Mouse (Mus musculus) bone marrow, adult 2 months (tissue): ENCODE results near the gene Hhat.

Experiments used
- CTCF ChIP-seq: fragments of 200-500 bp; IDR thresholded peaks from 2 replicates; pipeline ENCODE4 v1.5.1; 2011; ENCODE audit warnings: low read length, control low read depth; ENCODE audit not compliant: control insufficient read depth, insufficient read depth
- POLR2A ChIP-seq: fragments of 200-500 bp; IDR thresholded peaks from 2 replicates; pipeline ENCODE4 v1.6.1; 2011; ENCODE audit warnings: low read depth, mild to moderate bottlenecking, control low read depth, low read length, borderline replicate concordance; ENCODE audit not compliant: control insufficient read depth

DNA sequence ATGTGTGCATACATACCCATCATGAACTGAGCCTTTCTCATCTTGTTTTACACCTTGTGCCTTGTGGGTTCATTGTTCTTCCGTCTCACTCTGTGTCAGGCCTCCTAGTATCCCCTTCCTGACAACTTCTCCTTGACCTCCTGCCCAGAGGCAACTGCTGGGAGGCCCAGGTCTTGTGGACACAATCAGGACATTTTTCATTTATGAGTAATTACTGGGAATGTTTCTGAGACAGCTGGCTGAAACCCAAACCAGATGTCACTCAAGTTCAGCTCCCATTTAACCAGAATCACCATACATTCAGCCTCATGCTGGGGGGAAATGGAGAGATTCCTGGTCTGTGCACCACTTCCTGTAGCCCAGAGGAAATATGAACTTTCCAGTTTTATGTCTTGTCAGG is 316.5 kb downstream of the Hhat start:
- TF ChIP-seq CTCF (no peak), POLR2A (no peak)
